Mouse (Mus musculus) liver, embryonic 14.5 days (tissue): ENCODE measurements around the gene Zfp365. TPM values are rescaled to one million over a fixed set of nuclear protein-coding genes. Genes with fewer than 3 reads are reported as not detected.

ENCODE experiments used
- ATAC-seq: fragments of 200-750 bp; cut with Nextera tagmentation; 2 replicates; pipeline ENCODE4 v1.8.0; 2017; ENCODE audit warnings: moderate number of reproducible peaks, mild to moderate bottlenecking, moderate library complexity; ENCODE audit not compliant: insufficient read depth
- DNase-seq, 3 experiments: peaks; one replicate each; pipeline ENCODE4 v3.0.0-alpha.2; 2012 to 2013; ENCODE audit warnings: low read depth in 3 of 3, low spot score in 3 of 3
- H3K27ac ChIP-seq: fragments of 300-500 bp; sonication (generic); 2 replicates; pipeline ENCODE4 v1.5.1; 2014; ENCODE audit warnings: moderate library complexity, mild to moderate bottlenecking, control low read depth, inconsistent platforms
- H3K27me3 ChIP-seq: fragments of 300-500 bp; sonication (generic); 2 replicates; pipeline ENCODE4 v1.6.1; 2014; ENCODE audit warnings: mild to moderate bottlenecking, low read length, moderate library complexity; ENCODE audit not compliant: control insufficient read depth, insufficient read depth
- H3K36me3 ChIP-seq: fragments of 300-500 bp; sonication (generic); replicated peaks from 2 replicates; pipeline ENCODE4 v1.6.1; 2014; ENCODE audit warnings: low read depth; ENCODE audit not compliant: control insufficient read depth, insufficient read depth
- H3K4me1 ChIP-seq, 2 experiments: fragments of 200-500 bp in 1 of 2; fragments of 300-500 bp in 1 of 2; sonication (generic) in 1 of 2; replicated peaks; 2 replicates each; pipeline ENCODE4 v1.6.1; 2012 to 2014; ENCODE audit warnings: antibody characterized with exemption in 1 of 2, inconsistent platforms in 1 of 2, low read length in 1 of 2; ENCODE audit not compliant: control insufficient read depth in 2 of 2, insufficient read depth in 2 of 2
- H3K4me2 ChIP-seq: fragments of 300-500 bp; sonication (generic); 2 replicates; pipeline ENCODE4 v1.6.1; 2014; ENCODE audit warnings: low read depth, mild to moderate bottlenecking, control low read depth, moderate library complexity
- H3K4me3 ChIP-seq, 2 experiments: fragments of 200-500 bp in 1 of 2; fragments of 300-500 bp in 1 of 2; sonication (generic) in 1 of 2; 2 replicates each; pipeline ENCODE4 v1.5.1; 2012 to 2014; ENCODE audit warnings: low read depth in 2 of 2, low read length in 2 of 2, mild to moderate bottlenecking in 2 of 2, control low read depth in 1 of 2, inconsistent platforms in 1 of 2, moderate library complexity in 1 of 2; ENCODE audit not compliant: insufficient read depth in 1 of 2
- H3K9ac ChIP-seq: fragments of 300-500 bp; sonication (generic); replicated peaks from 2 replicates; pipeline ENCODE4 v1.6.1; 2014; ENCODE audit warnings: mild to moderate bottlenecking, control low read depth, moderate library complexity
- H3K9me3 ChIP-seq: fragments of 300-500 bp; sonication (generic); 2 replicates; pipeline ENCODE4 v1.6.1; 2016; ENCODE audit warnings: low read length, mixed read lengths; ENCODE audit not compliant: control insufficient read depth
- CTCF ChIP-seq: IDR thresholded peaks from 2 replicates; pipeline ENCODE4 v1.5.1; 2016; ENCODE audit warnings: antibody characterized with exemption, low read depth, control low read depth
- EP300 ChIP-seq: IDR thresholded peaks from 2 replicates; pipeline ENCODE4 v1.6.1; 2016; ENCODE audit warnings: antibody characterized with exemption, low read depth
- WGBS: fragments of 180-500 bp; shearing (Covaris S2); extraction: QIAGEN DNeasy Blood & Tissue Kit; methylation state at CpG from one replicate; pipeline ENCODE4 v1.1.7; 2014; ENCODE audit not compliant: insufficient replicate concordance; 5-methylcytosine and 5-hydroxymethylcytosine counted together
- polyA plus RNA-seq, 2 experiments: library from polyadenylated mRNA; depleted of rRNA in 1 of 2; stranded (reverse) in 1 of 2; unstranded in 1 of 2; fragments of >200 nt; fragmentation: Nextera tagmentation in 1 of 2; extraction: Ambion mirVana in 1 of 2; gene quantifications; 2 replicates each; pipeline versions ENCODE4 v1.2.1 to v1.2.3; 2012 to 2014

The Zfp365 gene
- polyA plus RNA-seq, 2 experiments, result 0.01 to 0.03 TPM

GRCm38 (mm10) chr10:67918194-67918899 lies 5.9 kb upstream of the Zfp365 start:
- no peaks in the 10 kb centered on the region for H3K4me1 ChIP-seq
- DNase-seq, result no peak
- H3K36me3 ChIP-seq, result no peaks in the 10 kb centered on the region
- no peak overlapping the region for H3K9ac ChIP-seq
- H3K27me3 ChIP-seq, result no peaks in the 10 kb centered on the region
- H3K4me2 ChIP-seq, result no peak overlapping the region
- no peak overlapping the region for H3K27ac ChIP-seq
- H3K4me3 ChIP-seq, result no peak overlapping the region
- TF ChIP-seq EP300 (no peak), CTCF (no peak)
- no peak for ATAC-seq
- WGBS, result 63% methylated on average over 4 of the region's 4 CpGs
- no peaks in the 10 kb centered on the region for H3K9me3 ChIP-seq

GRCm38 (mm10) chr10:67917356-67917755 lies 4.9 kb upstream of the Zfp365 start:
- H3K4me2 ChIP-seq, result no peak overlapping the region
- H3K27ac ChIP-seq, result no peak overlapping the region
- no peaks in the 10 kb centered on the region for H3K9me3 ChIP-seq
- no peaks in the 10 kb centered on the region; the same call in 1 of the 2 replicates for H3K27me3 ChIP-seq
- no peaks in the 10 kb centered on the region for H3K4me1 ChIP-seq
- no peak overlapping the region for H3K4me3 ChIP-seq
- ATAC-seq (no peak), DNase-seq (no peak)
- 48% methylated on average over 7 of the region's 7 CpGs for WGBS
- H3K9ac ChIP-seq, result no peak overlapping the region
- TF ChIP-seq CTCF (no peak), EP300 (no peak)
- H3K36me3 ChIP-seq, result no peaks in the 10 kb centered on the region

GRCm38 (mm10) chr10:67911447-67912336 lies 770 bp downstream of the Zfp365 start:
- Histone ChIP-seq H3K9me3 (no peaks in the 10 kb centered on the region), H3K27me3 (peaks cover 9% of the 10 kb centered on the region), H3K27ac (no peak overlapping the region), H3K4me3 (peak overlapping the region; percentile 5 to 35; a peak in 3 of 4 replicates), H3K36me3 (no peaks in the 10 kb centered on the region), H3K4me1 (no peaks in the 10 kb centered on the region), H3K9ac (no peak overlapping the region), H3K4me2 (peak overlapping the region; percentile 53)
- WGBS, result 18% methylated on average over 33 of the region's 33 CpGs
- DNase-seq, result no peak
- TF ChIP-seq EP300 (no peak), CTCF (no peak)
- ATAC-seq, result no peak

- no peak overlapping the region for H3K9ac ChIP-seq
- H3K36me3 ChIP-seq, result no peaks in the 10 kb centered on the region
- H3K9me3 ChIP-seq, result no peaks in the 10 kb centered on the region
- no peak for TF ChIP-seq EP300
- TF ChIP-seq CTCF, result no peak
- no peak overlapping the region for H3K27ac ChIP-seq
- H3K4me3 ChIP-seq, result no peak overlapping the region
- 65% methylated on average over 4 of the region's 4 CpGs for WGBS
- H3K4me1 ChIP-seq, result no peaks in the 10 kb centered on the region
- no peak for DNase-seq
- H3K4me2 ChIP-seq, result no peak overlapping the region
- ATAC-seq, result no peak
- peaks cover 9% of the 10 kb centered on the region for H3K27me3 ChIP-seq
These were observed 4.5 kb downstream of the Zfp365 start for GRCm38 (mm10) chr10:67907931-67908330.

- no peak for TF ChIP-seq EP300
- no peak for TF ChIP-seq CTCF
- DNase-seq, result no peak
- ATAC-seq, result no peak
- Histone ChIP-seq H3K27ac (no peak overlapping the region), H3K9me3 (no peaks in the 10 kb centered on the region), H3K4me2 (no peak overlapping the region), H3K9ac (no peak overlapping the region), H3K27me3 (peaks cover 7% of the 10 kb centered on the region; the same call in 1 of the 2 replicates), H3K4me3 (no peak overlapping the region), H3K4me1 (no peaks in the 10 kb centered on the region), H3K36me3 (no peaks in the 10 kb centered on the region)
- WGBS, result 72% methylated on average over 2 of the region's 2 CpGs
These were observed 5.5 kb downstream of the Zfp365 start for GRCm38 (mm10) chr10:67906926-67907325.
